Mouse (Mus musculus) limb, embryonic 15.5 days (tissue): Measurements from ENCODE around the gene Clstn3. TPM values are rescaled to one million over a fixed set of nuclear protein-coding genes. Genes with fewer than 3 reads are reported as not detected.
"Not testable (repeated sequence)": the region's sequence is repeated elsewhere in the genome, so short reads cannot be mapped to it uniquely, and the experiment has no call there.

Source experiments
- ATAC-seq: fragments of 200-750 bp; cut with Nextera tagmentation; 2 replicates; pipeline ENCODE4 v1.8.0; 2017; ENCODE audit warnings: low read depth, moderate TSS enrichment; ENCODE audit not compliant: insufficient number of reproducible peaks, low FRiP score, low TSS enrichment
- H3K27ac ChIP-seq: fragments of 300-500 bp; sonication (generic); 2 replicates; pipeline ENCODE4 v1.5.1; 2015; ENCODE audit warnings: moderate library complexity, mild to moderate bottlenecking, inconsistent platforms
- H3K27me3 ChIP-seq: fragments of 300-500 bp; sonication (generic); 2 replicates; pipeline ENCODE4 v1.6.1; 2015; ENCODE audit warnings: inconsistent platforms
- H3K36me3 ChIP-seq: fragments of 300-500 bp; sonication (generic); 2 replicates; pipeline ENCODE4 v1.6.1; 2015; ENCODE audit warnings: inconsistent platforms
- H3K4me1 ChIP-seq: fragments of 300-500 bp; sonication (generic); 2 replicates; pipeline ENCODE4 v1.6.1; 2015; ENCODE audit warnings: inconsistent platforms
- H3K4me2 ChIP-seq: fragments of 300-500 bp; sonication (generic); 2 replicates; pipeline ENCODE4 v1.6.1; 2015; ENCODE audit warnings: mild to moderate bottlenecking, inconsistent platforms
- H3K4me3 ChIP-seq: fragments of 300-500 bp; sonication (generic); 2 replicates; pipeline ENCODE4 v1.5.1; 2015; ENCODE audit warnings: mild to moderate bottlenecking, inconsistent platforms
- H3K9ac ChIP-seq: fragments of 300-500 bp; sonication (generic); 2 replicates; pipeline ENCODE4 v1.6.1; 2015; ENCODE audit warnings: inconsistent platforms
- H3K9me3 ChIP-seq: fragments of 300-500 bp; sonication (generic); 2 replicates; pipeline ENCODE4 v1.6.1; 2016; ENCODE audit warnings: inconsistent platforms
- WGBS: fragments of 180-500 bp; shearing (Covaris S2); methylation state at CpG from one replicate; pipeline ENCODE4 v1.1.7; 2015; 5-methylcytosine and 5-hydroxymethylcytosine counted together
- polyA plus RNA-seq: library from polyadenylated mRNA; unstranded; fragments of >200 nt; fragmentation: Nextera tagmentation; extraction: Ambion mirVana; gene quantifications from 2 replicates; pipeline ENCODE4 v1.2.1, GENCODE M21; 2015

Clstn3 gene
- polyA plus RNA-seq = 5.8 and 7.2 TPM in 2 replicates

DNA sequence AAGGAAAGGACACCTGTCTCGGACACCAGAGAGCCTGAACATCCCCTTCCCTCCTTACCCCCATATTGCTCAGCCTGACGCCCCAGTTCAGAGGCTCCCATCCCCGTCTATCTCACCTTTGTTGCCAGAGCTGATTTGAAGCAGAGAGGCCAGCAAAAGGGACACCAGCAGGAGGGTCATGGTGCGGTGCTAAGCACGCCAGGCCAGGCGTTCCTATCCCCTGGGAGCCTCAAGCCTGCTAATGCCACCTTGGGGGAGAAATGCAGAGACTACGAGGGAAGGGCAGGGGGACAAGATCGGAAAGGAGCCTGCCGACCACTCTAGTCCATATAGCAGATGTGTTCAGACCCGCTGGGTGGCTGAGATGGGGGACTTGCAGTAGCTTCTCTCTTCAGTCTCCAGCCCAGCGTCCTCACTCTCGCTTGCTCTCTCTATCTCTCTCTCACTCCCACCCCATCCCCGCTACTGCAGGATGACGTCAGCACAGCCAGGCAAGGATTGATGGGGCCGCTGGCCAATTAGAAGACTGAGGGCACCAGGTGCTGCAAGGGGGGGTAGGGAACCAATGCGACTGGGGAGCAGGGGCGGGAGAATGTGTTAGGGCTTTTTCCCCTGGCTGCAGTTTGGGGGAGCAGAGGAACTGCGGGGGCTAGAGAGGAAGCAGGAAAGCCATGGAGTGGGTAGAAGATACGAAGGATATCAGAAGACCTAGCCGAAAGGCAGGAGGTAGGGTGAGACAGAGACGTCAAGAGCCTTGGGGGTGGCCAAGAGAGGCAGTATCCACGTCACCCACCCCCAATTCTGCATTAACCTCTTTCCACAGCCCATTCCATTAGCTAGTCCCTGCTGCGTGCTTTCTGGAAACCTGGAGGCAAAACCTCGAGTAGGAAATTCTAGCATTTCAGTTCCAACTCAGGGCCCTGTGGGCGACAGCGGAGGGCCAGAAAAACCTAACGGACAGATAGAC is at the start of gene Clstn3:
Gene Clstn3, minus strand, starts transcription at position 490 of the 967 bp plus-strand sequence.
- peak; percentile 78 for ATAC-seq
- WGBS = 6% methylated on average over 27 of the region's 27 CpGs

DNA sequence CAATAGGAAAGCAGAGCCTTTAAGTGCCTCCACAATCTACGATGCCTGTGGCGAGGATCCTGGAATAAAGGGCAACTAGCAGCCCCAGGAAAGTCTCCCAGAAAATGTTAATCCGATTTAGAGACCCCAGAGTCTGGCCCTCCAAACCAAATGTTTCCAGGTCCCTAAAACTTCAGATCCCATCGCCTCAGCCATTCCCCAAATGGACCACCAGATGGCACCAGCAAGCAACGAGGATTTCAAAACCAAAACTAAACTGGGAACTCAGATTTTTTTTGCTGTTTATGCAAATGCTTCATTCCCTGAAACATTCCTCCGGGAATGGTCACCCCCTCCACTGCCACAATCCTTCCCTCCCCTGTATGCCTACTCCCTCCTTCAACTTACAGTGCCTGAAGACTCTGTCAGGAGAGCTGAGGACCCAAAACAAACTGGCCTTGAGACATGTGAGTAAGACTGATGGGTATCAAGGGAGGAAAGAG is 47.8 kb upstream of the Clstn3 start, which contains the start of gene C1ra:
Gene C1ra, plus strand, starts transcription at position 51 of the 482 bp plus-strand sequence.
- Histone ChIP-seq H3K4me3 (peak within 1 kb of the TSS; percentile 22), H3K9ac (no peak within 1 kb of the TSS), H3K27me3 (no peaks in the 10 kb centered on the region), H3K4me2 (peak within 1 kb of the TSS; percentile 42), H3K27ac (no peak within 1 kb of the TSS), H3K9me3 (no peaks in the 10 kb centered on the region), H3K4me1 (0 out of 2 replicates have a peak, but pooled peaks cover 3% of the 10 kb centered on the region), H3K36me3 (no peaks in the 10 kb centered on the region)
- 5% methylated on average over 6 of the region's 6 CpGs for WGBS
- no peak for ATAC-seq

More for the DNA sequence above, at the start of gene Clstn3:
- H3K27me3 ChIP-seq = peaks cover 7% of the 10 kb centered on the region; the same call in 1 of the 2 replicates
- H3K9me3 ChIP-seq = no peaks in the 10 kb centered on the region
- H3K4me1 ChIP-seq = peaks cover 19% of the 10 kb centered on the region
- H3K27ac ChIP-seq = no peak within 1 kb of the TSS
- peak within 1 kb of the TSS; percentile 21 for H3K9ac ChIP-seq
- H3K4me2 ChIP-seq = peak within 1 kb of the TSS; percentile 76
- H3K4me3 ChIP-seq = peak within 1 kb of the TSS; percentile 45
- H3K36me3 ChIP-seq = no peaks in the 10 kb centered on the region

DNA sequence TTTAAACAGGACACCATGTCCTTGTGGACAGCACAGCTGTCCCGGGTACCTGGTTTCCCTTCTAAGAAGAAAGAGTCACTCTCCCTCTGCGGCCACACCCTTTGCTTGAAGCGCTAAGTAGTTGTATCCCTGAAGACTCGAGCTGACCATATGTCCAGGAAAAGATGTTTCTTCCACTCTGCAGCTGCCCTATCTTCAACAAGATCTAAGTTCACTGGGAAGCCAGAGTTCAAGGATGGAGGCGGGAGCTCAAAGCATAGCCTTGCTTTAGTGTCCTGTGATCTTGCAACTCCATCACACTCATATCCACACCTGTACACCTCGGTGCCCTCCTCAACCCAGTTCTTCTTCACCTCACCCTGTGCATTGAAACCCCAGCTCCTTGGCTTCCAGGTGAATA is 47.3 kb upstream of the Clstn3 start:
- Histone ChIP-seq H3K4me1 (0 out of 2 replicates have a peak, but pooled peaks cover 3% of the 10 kb centered on the region), H3K9ac (no peak overlapping the region), H3K4me3 (no peak overlapping the region), H3K4me2 (no peak overlapping the region), H3K9me3 (no peaks in the 10 kb centered on the region), H3K27ac (no peak overlapping the region), H3K27me3 (no peaks in the 10 kb centered on the region), H3K36me3 (no peaks in the 10 kb centered on the region)
- ATAC-seq = no peak
- WGBS = 53% methylated on average over 6 of the region's 6 CpGs

DNA sequence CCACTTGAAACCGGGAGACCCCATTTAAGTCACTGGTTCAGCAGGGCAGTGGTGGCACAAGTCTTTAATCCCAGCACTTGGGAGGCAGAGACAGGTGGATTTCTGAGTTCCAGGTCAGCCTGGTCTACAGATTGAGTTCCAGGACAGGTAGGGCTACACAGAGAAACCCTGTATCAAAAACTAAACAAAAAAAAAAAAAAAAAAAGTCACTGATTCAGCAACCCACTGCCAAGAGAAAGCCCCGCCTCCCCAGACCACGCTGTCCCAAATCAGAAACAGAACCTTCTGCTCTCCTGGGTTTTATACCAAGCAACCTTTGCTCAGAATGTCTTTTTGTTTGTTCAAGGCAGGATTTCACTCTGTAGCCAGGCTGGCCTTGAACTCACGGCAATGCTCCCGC is 44.6 kb upstream of the Clstn3 start:
- not testable (repeated sequence) for H3K9ac ChIP-seq, H3K4me3 ChIP-seq, H3K4me2 ChIP-seq, H3K9me3 ChIP-seq, ATAC-seq, H3K36me3 ChIP-seq, H3K4me1 ChIP-seq, H3K27ac ChIP-seq, H3K27me3 ChIP-seq
- 79% methylated on average over 5 of the region's 5 CpGs for WGBS

DNA sequence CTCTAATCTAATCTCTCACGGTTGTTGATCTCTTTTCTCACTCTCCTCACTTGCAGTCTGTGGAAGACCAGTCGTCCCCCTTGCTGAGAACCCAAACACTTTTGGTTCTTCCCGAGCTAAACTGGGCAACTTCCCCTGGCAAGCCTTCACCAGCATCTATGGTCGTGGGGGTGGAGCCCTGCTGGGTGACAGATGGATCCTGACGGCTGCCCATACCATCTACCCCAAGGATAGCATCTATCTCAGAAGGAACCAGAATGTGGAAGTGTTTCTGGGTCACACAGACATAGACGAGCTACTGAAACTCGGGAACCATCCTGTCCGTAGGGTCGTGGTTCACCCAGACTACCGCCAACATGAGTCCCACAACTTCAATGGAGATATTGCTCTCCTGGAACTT is 43.7 kb upstream of the Clstn3 start:
- no peak overlapping the region for H3K27ac ChIP-seq
- WGBS = 75% methylated on average over 10 of the region's 10 CpGs
- no peak for ATAC-seq

DNA sequence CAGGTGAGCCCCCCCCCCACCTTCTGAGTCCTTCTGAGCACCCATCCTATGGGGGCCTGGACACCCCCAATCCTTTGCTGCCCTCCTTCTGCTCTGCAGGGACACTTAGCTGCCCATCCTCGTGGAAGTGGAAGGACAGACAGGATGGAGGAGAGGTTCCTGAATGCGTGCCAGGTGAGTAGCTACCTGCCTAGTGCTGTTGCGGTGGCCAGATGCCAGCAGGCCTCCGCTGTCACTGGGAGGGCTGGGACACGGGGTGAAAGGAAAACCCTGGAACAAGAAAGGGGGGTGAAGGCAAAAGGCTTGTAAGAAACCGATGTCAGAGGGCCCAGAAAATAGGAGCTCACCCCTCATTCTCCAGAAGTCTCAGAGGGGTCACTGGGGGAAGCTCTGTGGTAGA is 42.4 kb upstream of the Clstn3 start:
- no peaks in the 10 kb centered on the region for H3K36me3 ChIP-seq
- H3K9ac ChIP-seq = no peak overlapping the region
- H3K4me1 ChIP-seq = no peaks in the 10 kb centered on the region
- ATAC-seq = no peak
- H3K27ac ChIP-seq = no peak overlapping the region
- H3K4me3 ChIP-seq = no peak overlapping the region
- H3K4me2 ChIP-seq = no peak overlapping the region
- no peaks in the 10 kb centered on the region for H3K9me3 ChIP-seq
- H3K27me3 ChIP-seq = no peaks in the 10 kb centered on the region
- 82% methylated on average over 6 of the region's 6 CpGs for WGBS

More for the DNA sequence above, 43.7 kb upstream of the Clstn3 start:
- Histone ChIP-seq H3K4me3 (no peak overlapping the region), H3K36me3 (no peaks in the 10 kb centered on the region), H3K9me3 (no peaks in the 10 kb centered on the region), H3K4me1 (0 out of 2 replicates have a peak, but pooled peaks cover 3% of the 10 kb centered on the region), H3K9ac (no peak overlapping the region), H3K27me3 (no peaks in the 10 kb centered on the region), H3K4me2 (no peak overlapping the region)

DNA sequence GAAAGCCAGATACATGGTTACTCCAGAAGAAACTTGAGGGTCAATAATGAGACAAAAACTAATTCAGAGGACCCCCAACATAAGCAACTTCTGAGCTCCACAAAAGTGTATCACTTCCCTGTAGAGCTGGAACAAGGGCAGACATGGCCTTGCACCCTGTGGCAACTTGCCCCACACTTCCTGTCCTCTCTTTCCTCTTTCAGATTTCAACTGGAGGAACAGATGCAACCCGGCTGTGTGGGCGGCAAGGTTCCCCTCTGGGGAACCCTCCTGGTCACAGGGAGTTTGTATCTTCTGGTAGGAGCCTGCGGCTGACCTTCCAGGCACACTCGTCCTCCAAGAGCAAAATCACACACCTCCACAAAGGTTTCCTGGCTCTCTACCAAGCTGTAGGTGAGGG is 40.4 kb upstream of the Clstn3 start:
- no peak overlapping the region for H3K4me3 ChIP-seq
- H3K27ac ChIP-seq = no peak overlapping the region
- H3K27me3 ChIP-seq = no peaks in the 10 kb centered on the region
- ATAC-seq = no peak
- no peak overlapping the region for H3K4me2 ChIP-seq
- no peak overlapping the region for H3K9ac ChIP-seq
- no peaks in the 10 kb centered on the region for H3K36me3 ChIP-seq
- H3K4me1 ChIP-seq = 0 out of 2 replicates have a peak, but pooled peaks cover 6% of the 10 kb centered on the region
- WGBS = 69% methylated on average over 4 of the region's 4 CpGs
- no peaks in the 10 kb centered on the region for H3K9me3 ChIP-seq

DNA sequence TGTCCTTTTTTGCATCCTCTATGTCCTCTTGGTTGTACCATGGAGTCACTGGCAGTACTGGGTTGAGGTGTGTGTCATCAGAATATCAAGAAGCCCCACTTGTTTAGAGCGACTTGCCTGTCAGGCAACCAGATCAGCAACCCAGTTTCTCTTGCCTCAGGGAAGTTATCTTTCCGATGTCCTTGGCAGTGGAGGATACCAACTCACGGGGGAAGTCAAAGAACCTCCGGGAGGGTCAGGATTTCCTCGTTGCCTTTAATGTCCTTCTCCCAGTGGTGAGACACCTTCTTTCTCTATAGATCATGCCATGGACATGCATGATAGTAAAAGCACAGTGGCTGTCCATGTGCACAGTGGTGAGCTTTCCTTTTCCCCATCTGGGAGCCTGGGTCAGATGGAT is 37.4 kb upstream of the Clstn3 start:
- H3K9me3 ChIP-seq = no peaks in the 10 kb centered on the region
- no peak for ATAC-seq
- no peaks in the 10 kb centered on the region for H3K36me3 ChIP-seq
- 0 out of 2 replicates have a peak, but pooled peaks cover 6% of the 10 kb centered on the region for H3K4me1 ChIP-seq
- H3K4me3 ChIP-seq = no peak overlapping the region
- no peak overlapping the region for H3K9ac ChIP-seq
- 82% methylated on average over 5 of the region's 5 CpGs for WGBS
- no peak overlapping the region for H3K4me2 ChIP-seq
- no peak overlapping the region for H3K27ac ChIP-seq
- H3K27me3 ChIP-seq = no peaks in the 10 kb centered on the region

DNA sequence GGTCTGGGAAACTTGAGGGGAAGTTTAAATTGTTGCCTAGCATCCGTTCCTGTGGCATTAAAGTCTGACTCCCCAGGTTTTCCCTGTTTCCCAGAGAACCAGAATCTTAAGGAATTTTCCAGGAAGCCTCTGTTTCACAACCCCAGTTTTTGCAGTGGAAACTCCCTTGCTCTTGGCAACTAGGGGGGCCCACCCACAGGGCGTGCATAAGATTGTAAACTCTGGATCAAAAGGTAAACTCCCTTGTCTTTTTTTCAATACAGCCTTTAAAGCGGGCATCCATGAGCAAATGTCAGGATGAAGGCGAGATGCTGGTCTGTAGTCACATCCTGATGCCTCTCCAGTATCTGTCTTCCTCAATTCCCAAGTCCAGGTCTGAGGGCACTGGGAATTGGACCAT is 36.9 kb upstream of the Clstn3 start:
- Histone ChIP-seq H3K27ac (no peak overlapping the region), H3K9me3 (no peaks in the 10 kb centered on the region), H3K9ac (no peak overlapping the region), H3K36me3 (no peaks in the 10 kb centered on the region), H3K27me3 (no peaks in the 10 kb centered on the region), H3K4me1 (0 out of 2 replicates have a peak, but pooled peaks cover 6% of the 10 kb centered on the region), H3K4me3 (no peak overlapping the region), H3K4me2 (no peak overlapping the region)
- WGBS = 64% methylated on average over 4 of the region's 4 CpGs
- ATAC-seq = no peak

DNA sequence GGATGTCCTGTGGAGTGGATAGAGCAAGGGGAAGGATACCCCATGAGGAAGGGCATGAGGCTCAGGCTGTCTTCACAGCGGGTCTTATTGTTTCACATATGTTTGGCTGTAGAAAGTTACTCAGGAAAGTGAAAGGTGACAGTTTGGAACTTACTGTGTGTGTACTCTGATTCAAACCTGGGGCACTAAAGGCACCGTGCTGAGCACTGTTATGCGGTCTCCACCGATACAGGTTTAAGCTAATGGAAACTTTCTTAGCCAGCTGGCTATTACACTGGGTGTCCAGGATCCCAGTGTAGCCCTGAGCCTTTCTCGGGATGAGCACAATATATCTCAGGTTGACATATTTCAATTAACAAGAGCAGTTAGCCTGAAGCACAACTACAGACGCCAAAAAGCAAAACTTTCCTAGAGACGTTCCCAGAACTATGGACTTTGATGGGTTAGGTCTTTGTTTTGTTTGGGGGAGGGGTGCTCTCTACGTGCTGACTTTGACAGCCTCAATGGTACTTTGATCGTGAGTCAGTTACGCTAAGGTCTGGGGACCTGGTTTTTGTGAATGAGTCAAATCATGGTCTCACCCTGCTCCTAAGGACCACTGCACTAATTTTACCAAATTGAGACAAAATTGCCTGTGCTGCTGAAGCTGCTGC is 35.4 kb upstream of the Clstn3 start:
- Histone ChIP-seq H3K4me3 (no peak overlapping the region), H3K27me3 (no peaks in the 10 kb centered on the region), H3K27ac (no peak overlapping the region), H3K4me2 (no peak overlapping the region), H3K4me1 (0 out of 2 replicates have a peak, but pooled peaks cover 6% of the 10 kb centered on the region), H3K9ac (no peak overlapping the region), H3K36me3 (no peaks in the 10 kb centered on the region), H3K9me3 (no peaks in the 10 kb centered on the region)
- WGBS = 35% methylated on average over 10 of the region's 10 CpGs
- no peak for ATAC-seq

DNA sequence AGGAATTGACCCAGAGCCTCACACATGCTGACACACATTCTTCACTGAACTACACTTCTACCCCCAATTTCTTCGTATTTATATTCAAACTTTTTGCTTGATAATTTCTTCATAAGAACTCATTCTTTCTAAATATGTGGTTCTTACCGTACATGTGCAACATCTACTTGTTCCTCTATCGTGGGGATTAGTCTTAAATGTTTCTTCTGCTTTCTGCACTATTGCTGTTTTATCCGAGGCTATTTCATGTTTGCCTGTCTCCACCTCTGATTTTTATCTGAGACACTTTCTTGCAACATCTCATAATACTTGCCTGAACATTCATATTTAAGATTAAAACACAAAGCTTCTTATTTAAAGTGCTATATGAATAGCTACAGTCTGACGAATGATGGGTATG is 31.5 kb upstream of the Clstn3 start:
- no peaks in the 10 kb centered on the region for H3K36me3 ChIP-seq
- H3K27ac ChIP-seq = no peak overlapping the region
- WGBS = 86% methylated on average over 5 of the region's 5 CpGs

More for the DNA sequence above, 31.5 kb upstream of the Clstn3 start:
- Histone ChIP-seq H3K9me3 (no peaks in the 10 kb centered on the region), H3K27me3 (no peaks in the 10 kb centered on the region), H3K4me2 (no peak overlapping the region), H3K9ac (no peak overlapping the region), H3K4me1 (0 out of 2 replicates have a peak, but pooled peaks cover 6% of the 10 kb centered on the region), H3K4me3 (no peak overlapping the region)
- ATAC-seq = no peak
